Mouse (Mus musculus): ENCODE results near the gene Rpl13. TPM values are rescaled to one million over a fixed set of nuclear protein-coding genes. Genes with fewer than 3 reads are reported as not detected.
A peak's percentile ranks its signal among the peaks of the same experiment; 100 is the strongest.
"Not testable (repeated sequence)": the region's sequence is repeated elsewhere in the genome, so short reads cannot be mapped to it uniquely, and the experiment has no call there.

Gene Rpl13
- polyA plus RNA-seq, 1 experiment from 2014 or later: 1,444 TPM

- Histone ChIP-seq H3K4me1 (no peaks in the 10 kb centered on the region), H3K27me3 (no peaks in the 10 kb centered on the region), H3K27ac (no peak overlapping the region), H3K9me3 (no peaks in the 10 kb centered on the region), H3K9ac (no peak overlapping the region), H3K4me3 (no peak overlapping the region), H3K36me3 (peaks cover 47% of the 10 kb centered on the region), H3K4me2 (no peak overlapping the region)
- 87% methylated on average over 11 of the region's 11 CpGs for WGBS
- no peak for ATAC-seq (ENCODE audit: borderline replicate concordance, extremely low read depth, low FRiP score, low TSS enrichment)
Measured at GRCm38 (mm10) chr8:123097216-123097615, 4.9 kb upstream of the Rpl13 start.

- H3K27ac ChIP-seq: no peak overlapping the region
- no peaks in the 10 kb centered on the region for H3K27me3 ChIP-seq
- WGBS: 75% methylated on average over 12 of the region's 12 CpGs
- no peak overlapping the region for H3K9ac ChIP-seq
- no peaks in the 10 kb centered on the region for H3K4me1 ChIP-seq
- no peaks in the 10 kb centered on the region for H3K9me3 ChIP-seq
- no peak overlapping the region for H3K4me3 ChIP-seq
- no peak for ATAC-seq (ENCODE audit: borderline replicate concordance, extremely low read depth, low FRiP score, low TSS enrichment)
- peaks cover 42% of the 10 kb centered on the region for H3K36me3 ChIP-seq
- no peak overlapping the region for H3K4me2 ChIP-seq
Measured at GRCm38 (mm10) chr8:123097786-123098584, 4.2 kb upstream of the Rpl13 start.

- peaks cover 41% of the 10 kb centered on the region for H3K36me3 ChIP-seq
- H3K9me3 ChIP-seq: no peaks in the 10 kb centered on the region
- no peak overlapping the region for H3K4me2 ChIP-seq
- ATAC-seq (ENCODE audit: borderline replicate concordance, extremely low read depth, low FRiP score, low TSS enrichment): no peak
- H3K4me1 ChIP-seq: peaks cover 11% of the 10 kb centered on the region
- no peak overlapping the region for H3K27ac ChIP-seq
- H3K4me3 ChIP-seq: no peak overlapping the region
- no peaks in the 10 kb centered on the region for H3K27me3 ChIP-seq
- no peak overlapping the region for H3K9ac ChIP-seq
- WGBS: 49% methylated on average over 8 of the region's 8 CpGs
Measured at GRCm38 (mm10) chr8:123100288-123100687, 1.9 kb upstream of the Rpl13 start.

GRCm38 (mm10) chr8:123101244-123101643 is 906 bp upstream of the Rpl13 start:
- Histone ChIP-seq H3K4me2 (peak overlapping the region; percentile 79; the same call in 1 of the 2 replicates), H3K9ac (no peak overlapping the region)
- ATAC-seq (ENCODE audit: borderline replicate concordance, extremely low read depth, low FRiP score, low TSS enrichment): no peak

GRCm38 (mm10) chr8:123102855-123103254 is 705 bp downstream of the Rpl13 start:
- Histone ChIP-seq H3K4me1 (peaks cover 11% of the 10 kb centered on the region), H3K36me3 (peaks cover 34% of the 10 kb centered on the region), H3K27ac (peak overlapping the region; percentile 93), H3K4me3 (peak overlapping the region; percentile 78), H3K9ac (peak overlapping the region; percentile 98), H3K4me2 (peak overlapping the region; percentile 87)
- not testable (repeated sequence) for H3K9me3 ChIP-seq; ATAC-seq (ENCODE audit: borderline replicate concordance, extremely low read depth, low FRiP score, low TSS enrichment); H3K27me3 ChIP-seq
- 4% methylated on average over 26 of the region's 26 CpGs for WGBS

More at GRCm38 (mm10) chr8:123101244-123101643, 906 bp upstream of the Rpl13 start:
- peaks cover 44% of the 10 kb centered on the region for H3K36me3 ChIP-seq
- 71% methylated on average over 4 of the region's 4 CpGs for WGBS
- no peaks in the 10 kb centered on the region for H3K9me3 ChIP-seq
- no peak overlapping the region for H3K27ac ChIP-seq
- H3K4me1 ChIP-seq: peaks cover 11% of the 10 kb centered on the region
- peak overlapping the region; percentile 78; the same call in 1 of the 2 replicates for H3K4me3 ChIP-seq
- no peaks in the 10 kb centered on the region for H3K27me3 ChIP-seq

- Histone ChIP-seq H3K9ac (peak overlapping the region; percentile 98), H3K4me2 (peak overlapping the region; percentile 87), H3K27me3 (no peaks in the 10 kb centered on the region), H3K9me3 (no peaks in the 10 kb centered on the region), H3K4me1 (peaks cover 11% of the 10 kb centered on the region), H3K4me3 (peak overlapping the region; percentile 78), H3K36me3 (peaks cover 30% of the 10 kb centered on the region), H3K27ac (peak overlapping the region; percentile 93)
- 9% methylated on average over 15 of the region's 15 CpGs for WGBS
- no peak for ATAC-seq (ENCODE audit: borderline replicate concordance, extremely low read depth, low FRiP score, low TSS enrichment)
Measured at GRCm38 (mm10) chr8:123103285-123103684, 1.1 kb downstream of the Rpl13 start.

GRCm38 (mm10) chr8:123104046-123104767 is 2.1 kb downstream of the Rpl13 start:
- Histone ChIP-seq H3K4me1 (peaks cover 11% of the 10 kb centered on the region), H3K27ac (no peak overlapping the region), H3K4me2 (peak overlapping the region; percentile 87), H3K27me3 (no peaks in the 10 kb centered on the region), H3K4me3 (peak overlapping the region; percentile 78), H3K36me3 (peaks cover 27% of the 10 kb centered on the region), H3K9ac (peak overlapping the region; percentile 98), H3K9me3 (no peaks in the 10 kb centered on the region)
- no peak for ATAC-seq (ENCODE audit: borderline replicate concordance, extremely low read depth, low FRiP score, low TSS enrichment)
- WGBS: 74% methylated on average over 6 of the region's 6 CpGs

GRCm38 (mm10) chr8:123105553-123106326 is 3.6 kb downstream of the Rpl13 start:
- no peak for ATAC-seq (ENCODE audit: borderline replicate concordance, extremely low read depth, low FRiP score, low TSS enrichment)
- H3K4me1 ChIP-seq: peaks cover 11% of the 10 kb centered on the region
- no peak overlapping the region for H3K4me2 ChIP-seq
- 58% methylated on average over 5 of the region's 5 CpGs for WGBS
- H3K9me3 ChIP-seq: no peaks in the 10 kb centered on the region
- no peak overlapping the region for H3K9ac ChIP-seq
- H3K27me3 ChIP-seq: no peaks in the 10 kb centered on the region
- H3K27ac ChIP-seq: no peak overlapping the region
- peaks cover 27% of the 10 kb centered on the region for H3K36me3 ChIP-seq
- no peak overlapping the region for H3K4me3 ChIP-seq

- H3K36me3 ChIP-seq: peaks cover 27% of the 10 kb centered on the region
- no peak for ATAC-seq (ENCODE audit: borderline replicate concordance, extremely low read depth, low FRiP score, low TSS enrichment)
- H3K4me3 ChIP-seq: no peak overlapping the region
- H3K27ac ChIP-seq: no peak overlapping the region
- WGBS: 54% methylated on average over 2 of the region's 2 CpGs
- no peaks in the 10 kb centered on the region for H3K27me3 ChIP-seq
- H3K9me3 ChIP-seq: no peaks in the 10 kb centered on the region
- no peak overlapping the region for H3K4me2 ChIP-seq
- no peak overlapping the region for H3K9ac ChIP-seq
- H3K4me1 ChIP-seq: peaks cover 11% of the 10 kb centered on the region
Measured at GRCm38 (mm10) chr8:123106531-123106930, 4.4 kb downstream of the Rpl13 start.

GRCm38 (mm10) chr8:123108010-123108409 is 5.9 kb downstream of the Rpl13 start:
- Histone ChIP-seq H3K9ac (no peak overlapping the region), H3K4me1 (peaks cover 14% of the 10 kb centered on the region), H3K4me3 (no peak overlapping the region), H3K9me3 (no peaks in the 10 kb centered on the region), H3K27ac (no peak overlapping the region), H3K36me3 (peaks cover 27% of the 10 kb centered on the region), H3K4me2 (no peak overlapping the region), H3K27me3 (no peaks in the 10 kb centered on the region)
- 59% methylated on average over 1 of the region's 1 CpGs for WGBS
- ATAC-seq (ENCODE audit: borderline replicate concordance, extremely low read depth, low FRiP score, low TSS enrichment): no peak

GRCm38 (mm10) chr8:123108953-123109352 is 6.8 kb downstream of the Rpl13 start:
- H3K9ac ChIP-seq: no peak overlapping the region
- no peak for ATAC-seq (ENCODE audit: borderline replicate concordance, extremely low read depth, low FRiP score, low TSS enrichment)
- WGBS: 83% methylated on average over 5 of the region's 5 CpGs

More at GRCm38 (mm10) chr8:123108953-123109352, 6.8 kb downstream of the Rpl13 start:
- Histone ChIP-seq H3K36me3 (peaks cover 18% of the 10 kb centered on the region), H3K4me3 (no peak overlapping the region), H3K9me3 (no peaks in the 10 kb centered on the region), H3K27ac (no peak overlapping the region), H3K27me3 (no peaks in the 10 kb centered on the region), H3K4me1 (peaks cover 8% of the 10 kb centered on the region), H3K4me2 (no peak overlapping the region)
